Mouse (Mus musculus): Measurements from ENCODE around the gene Gtsf2.

GRCm38 (mm10) chr15:103454449-103454848 is 6.2 kb upstream of the Gtsf2 start:
- no peak for TF ChIP-seq CTCF (IDR thresholded peaks at IDR 0.05; ENCODE audit: borderline replicate concordance, insufficient read depth, low read depth, low read length)
- TF ChIP-seq POLR2A (IDR thresholded peaks at IDR 0.05; ENCODE audit: borderline replicate concordance, insufficient read depth, low read length): no peak

Data from cerebellum, adult 2 months (tissue).